In the genomic region with DNA sequence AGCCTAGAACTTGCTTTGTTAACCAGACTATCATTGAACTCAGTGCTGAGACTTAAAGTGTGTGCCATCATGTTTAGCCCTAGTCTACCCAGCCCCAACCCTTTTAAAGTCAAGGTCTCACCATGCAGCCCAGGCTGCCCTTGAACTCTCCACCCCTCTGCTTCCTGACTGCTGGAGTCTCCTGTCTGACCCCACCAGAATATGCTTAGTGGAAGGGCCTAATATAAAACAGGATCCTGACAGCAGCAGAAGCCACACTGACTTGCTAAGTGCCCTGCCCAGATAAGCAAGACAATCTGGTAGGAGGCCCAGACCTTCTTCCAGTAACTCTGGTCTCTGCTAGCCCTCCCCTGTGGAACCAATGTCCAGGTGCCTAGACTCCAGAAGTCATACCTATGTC, we compare ENCODE assay signal across 28 mouse cellular contexts. TPM values are rescaled to one million over a fixed set of nuclear protein-coding genes. Genes with fewer than 3 reads are reported as not detected.
DNase-seq lines count a peak whose midpoint lies in the region; ATAC-seq lines count a peak whose summit lies in the region.
"Had no signal": no experiment of that assay in that cellular context is flagged by ENCODE, and none has a peak within 500 bp of the region (broad histone marks: within the 10 kb centered on the region; RNA-seq: fewer than 3 reads in every experiment).

No protein-coding gene starts in this region.

- DNase-seq in cerebellum, adult 8-10 months, result peak; percentile 0
- DNase-seq in cerebellum, adult 11 months, result no peak
- DNase-seq in heart, postnatal 10 days, result no peak
- peak; percentile 28 for DNase-seq in testis, postnatal 10 days (ENCODE audit: low spot score)
- no peak for DNase-seq in testis, postnatal 14 days (ENCODE audit: low spot score)
- DNase-seq in ovary, postnatal 14 days (ENCODE audit: low spot score), result no peak
- DNase-seq: cerebellum, adult 9-10 months; kidney, adult 9 months; kidney, postnatal 25 days; left cerebral cortex, postnatal 4 days; lung, embryonic 14.5 days; lung, postnatal 4 days; spleen, adult 18-20 months; thymus, adult 18-20 months; thymus, postnatal 4 days had no signal

- intact Hi-C loops in heart, postnatal 10 days (cut with DNase I), result no loop called here

- no peaks in the 10 kb centered on the region for H3K27me3 ChIP-seq in heart, embryonic 15.5 days
- H3K27me3 ChIP-seq: CH12.LX; forebrain, embryonic 12.5 days; hindbrain, embryonic 15.5 days; intestine, embryonic 15.5 days; midbrain, embryonic 13.5 days; neural tube, embryonic 13.5 days had no signal

- H3K9ac ChIP-seq in heart, embryonic 15.5 days, result no peak overlapping the region
- H3K9ac ChIP-seq: forebrain, embryonic 12.5 days; hindbrain, embryonic 15.5 days; intestine, embryonic 15.5 days; lung, embryonic 14.5 days; midbrain, embryonic 13.5 days; neural tube, embryonic 13.5 days had no signal

- H3K27ac ChIP-seq in heart, embryonic 15.5 days, result 0 out of 2 replicates have a peak overlapping the region, but pooled peaks have one; percentile 17
- H3K27ac ChIP-seq: forebrain, embryonic 12.5 days; hindbrain, embryonic 15.5 days; intestine, embryonic 15.5 days; midbrain, embryonic 13.5 days; neural tube, embryonic 13.5 days had no signal

- ATAC-seq in heart, embryonic 15.5 days (replicated peaks; ENCODE audit: insufficient number of reproducible peaks, insufficient read depth, low FRiP score, low read depth), result no peak
- ATAC-seq: intestine, embryonic 15.5 days; midbrain, embryonic 13.5 days had no signal

- H3K9me3 ChIP-seq in heart, embryonic 15.5 days (replicated peaks), result no peaks in the 10 kb centered on the region
- H3K9me3 ChIP-seq: forebrain, embryonic 12.5 days; hindbrain, embryonic 15.5 days; intestine, embryonic 15.5 days; midbrain, embryonic 13.5 days; neural tube, embryonic 13.5 days had no signal

- no peak overlapping the region for H3K4me2 ChIP-seq in heart, embryonic 15.5 days
- H3K4me2 ChIP-seq: forebrain, embryonic 12.5 days; hindbrain, embryonic 15.5 days; intestine, embryonic 15.5 days; lung, embryonic 14.5 days; midbrain, embryonic 13.5 days; neural tube, embryonic 13.5 days had no signal

- peaks cover 4% of the 10 kb centered on the region; the same call in 1 of the 2 replicates for H3K36me3 ChIP-seq in heart, embryonic 15.5 days
- H3K36me3 ChIP-seq: intestine, embryonic 15.5 days had no signal

- peaks cover 35% of the 10 kb centered on the region for H3K4me1 ChIP-seq in heart, embryonic 15.5 days (replicated peaks)

- H3K4me3 ChIP-seq in heart, embryonic 15.5 days, result no peak overlapping the region
- H3K4me3 ChIP-seq: forebrain, embryonic 12.5 days; hindbrain, embryonic 15.5 days; intestine, embryonic 15.5 days; midbrain, embryonic 13.5 days; neural tube, embryonic 13.5 days had no signal

RNA-seq across cellular contexts. Expression of gene Mllt1, which starts 6.1 kb away (rescaled TPM):
- 25.8 and 35.3 TPM in 2 replicates for polyA plus RNA-seq in heart, embryonic 15.5 days (2015; fragmentation: Nextera tagmentation; extraction: Ambion mirVana)
- 10 to 100 TPM; 28.3 to 30.8 TPM for total RNA-seq in heart, postnatal 10 days (2021)

RNA-seq across cellular contexts. Expression of gene Acer1, which starts 52.8 kb away (rescaled TPM):
- 0.08 TPM in 1 of 2 replicates, not detected in the other for polyA plus RNA-seq in heart, embryonic 15.5 days (2015; fragmentation: Nextera tagmentation; extraction: Ambion mirVana)
- total RNA-seq in heart, postnatal 10 days (2021), result not detected
- total RNA-seq: CH12.LX; gastrocnemius, adult 8-10 months; granulocyte monocyte progenitor cell, adult 5-6 weeks; left cerebral cortex, adult 18-20 months; left cerebral cortex, postnatal 4 days; liver, adult 2 months had no signal
- polyA plus RNA-seq: cortical plate, adult 2 months; embryonic facial prominence, embryonic 11.5 days; forebrain, embryonic 12.5 days; hindbrain, embryonic 15.5 days; liver, adult 2 months; lung, embryonic 14.5 days; midbrain, embryonic 13.5 days; neural tube, embryonic 13.5 days had no signal

RNA-seq across cellular contexts. Expression of gene 1700061G19Rik, which starts 53.8 kb away (rescaled TPM):
- polyA plus RNA-seq in heart, embryonic 15.5 days (2015; fragmentation: Nextera tagmentation; extraction: Ambion mirVana), result 0.30 and 0.43 TPM in 2 replicates
- total RNA-seq in heart, postnatal 10 days (2021), result under 1 TPM; 0.10 to 0.12 TPM
- total RNA-seq: gastrocnemius, adult 8-10 months; liver, adult 2 months had no signal

RNA-seq across cellular contexts. Expression of gene Acsbg2, which starts 54.9 kb away (rescaled TPM):
- polyA plus RNA-seq in heart, embryonic 15.5 days (2015; fragmentation: Nextera tagmentation; extraction: Ambion mirVana), result not detected in 2 replicates
- total RNA-seq in heart, postnatal 10 days (2021), result not detected
- total RNA-seq: CH12.LX; gastrocnemius, adult 8-10 months; granulocyte monocyte progenitor cell, adult 5-6 weeks; left cerebral cortex, adult 18-20 months; left cerebral cortex, postnatal 4 days; liver, adult 2 months had no signal
- polyA plus RNA-seq: cortical plate, adult 2 months; embryonic facial prominence, embryonic 11.5 days; forebrain, embryonic 12.5 days; hindbrain, embryonic 15.5 days; intestine, embryonic 15.5 days; liver, adult 2 months; lung, embryonic 14.5 days; midbrain, embryonic 13.5 days; neural tube, embryonic 13.5 days had no signal

Comparison
In these comparisons a context has a peak if more than half of its experiments do, and no peak if none do; other contexts are left out.
1. DNase-seq: peak in cerebellum, adult 8-10 months (single experiment) and testis, postnatal 10 days (single experiment); none in cerebellum, adult 11 months (single experiment), heart, postnatal 10 days (0 of 2), testis, postnatal 14 days (single experiment) and ovary, postnatal 14 days (single experiment).